Mouse (Mus musculus) lung, postnatal 25 days (tissue): Measurements from ENCODE around the gene 1700086D15Rik.

Experiments
- DNase-seq: peaks from one replicate; pipeline ENCODE4 v3.0.0; 2022; ENCODE audit warnings: low spot score

1700086D15Rik gene

GRCm38 (mm10) chr11:65159791-65160190 is at the start of gene 1700086D15Rik:
Gene 1700086D15Rik (minus strand): TSS chr11:65159891.
- no peak for DNase-seq

- no peak for DNase-seq
Observed at GRCm38 (mm10) chr11:65209441-65209840, 49.8 kb upstream of the 1700086D15Rik start.

- DNase-seq = no peak
Observed at GRCm38 (mm10) chr11:65205306-65205705, 45.6 kb upstream of the 1700086D15Rik start.

- DNase-seq = no peak
Observed at GRCm38 (mm10) chr11:65204651-65205050, 45.0 kb upstream of the 1700086D15Rik start.

GRCm38 (mm10) chr11:65203020-65203419 is 43.3 kb upstream of the 1700086D15Rik start:
- no peak for DNase-seq

- no peak for DNase-seq
Observed at GRCm38 (mm10) chr11:65202236-65202635, 42.5 kb upstream of the 1700086D15Rik start.

- no peak for DNase-seq
Observed at GRCm38 (mm10) chr11:65198026-65198425, 38.3 kb upstream of the 1700086D15Rik start.

GRCm38 (mm10) chr11:65197280-65197679 is 37.6 kb upstream of the 1700086D15Rik start:
- peak; percentile 71 for DNase-seq

GRCm38 (mm10) chr11:65186974-65187373 is 27.3 kb upstream of the 1700086D15Rik start:
- DNase-seq = no peak

GRCm38 (mm10) chr11:65185114-65185513 is 25.4 kb upstream of the 1700086D15Rik start:
- no peak for DNase-seq

GRCm38 (mm10) chr11:65170121-65170750 is 10.5 kb upstream of the 1700086D15Rik start:
- peak; percentile 43 for DNase-seq

GRCm38 (mm10) chr11:65162767-65163120 is 3.1 kb upstream of the 1700086D15Rik start, which contains the start of gene Arhgap44:
Gene Arhgap44 (minus strand): TSS chr11:65162961.
- peak; percentile 59 for DNase-seq

GRCm38 (mm10) chr11:65161881-65162766 is 2.4 kb upstream of the 1700086D15Rik start:
- DNase-seq = peak; percentile 0

GRCm38 (mm10) chr11:65160991-65161880 is 1.5 kb upstream of the 1700086D15Rik start:
- DNase-seq = peak; percentile 77

GRCm38 (mm10) chr11:65158658-65158990 is 1.1 kb downstream of the 1700086D15Rik start:
- DNase-seq = no peak

GRCm38 (mm10) chr11:65157966-65158657 is 1.6 kb downstream of the 1700086D15Rik start:
- DNase-seq = no peak

- DNase-seq = no peak
Observed at GRCm38 (mm10) chr11:65153006-65153405, 6.7 kb downstream of the 1700086D15Rik start.

GRCm38 (mm10) chr11:65148441-65148840 is 11.2 kb downstream of the 1700086D15Rik start:
- no peak for DNase-seq

GRCm38 (mm10) chr11:65142838-65143417 is 16.8 kb downstream of the 1700086D15Rik start:
- DNase-seq = no peak

GRCm38 (mm10) chr11:65139030-65139429 is 20.7 kb downstream of the 1700086D15Rik start:
- DNase-seq = no peak

- no peak for DNase-seq
Observed at GRCm38 (mm10) chr11:65137145-65137652, 22.5 kb downstream of the 1700086D15Rik start.
